Mouse (Mus musculus) cerebellum, adult 2 months (tissue): ENCODE results near the gene 2310057M21Rik.

ENCODE experiments used
- CTCF ChIP-seq: fragments of 200-500 bp; IDR thresholded peaks from 2 replicates; pipeline ENCODE4 v1.5.1; 2011; ENCODE audit warnings: low read depth, mild to moderate bottlenecking, control low read depth, low read length, moderate library complexity, borderline replicate concordance; ENCODE audit not compliant: insufficient read depth
- POLR2A ChIP-seq: fragments of 200-500 bp; IDR thresholded peaks from 2 replicates; pipeline ENCODE4 v1.6.1; 2011; ENCODE audit warnings: low read length, control low read depth, borderline replicate concordance; ENCODE audit not compliant: insufficient read depth

- TF ChIP-seq POLR2A (no peak), CTCF (no peak)
Observed at GRCm38 (mm10) chr7:131306733-131307132, 55.8 kb downstream of the 2310057M21Rik start.
